Mouse (Mus musculus): ENCODE measurements around the gene Map2k6.

GRCm38 (mm10) chr11:110472078-110472477 is 73.2 kb downstream of the Map2k6 start:
- TF ChIP-seq CTCF (IDR thresholded peaks at IDR 0.05; ENCODE audit: extremely low read depth, insufficient read depth, low read length) (no peak), POLR2A (IDR thresholded peaks at IDR 0.05; ENCODE audit: extremely low read depth, insufficient read depth, low read length) (no peak)
